Mouse (Mus musculus) spleen, postnatal 4 days (tissue): Measurements from ENCODE around the gene Cd37.

Experiments
- DNase-seq, 2 experiments: peaks; one replicate each; pipeline ENCODE4 v3.0.0; 2022; ENCODE audit warnings: low spot score in 2 of 2

Cd37 gene

GRCm38 (mm10) chr7:45234922-45235571, 3.9 kb downstream of the Cd37 start:
- no peak for DNase-seq

GRCm38 (mm10) chr7:45234333-45234841, 4.5 kb downstream of the Cd37 start:
- no peak for DNase-seq

- no peak for DNase-seq
Observed at GRCm38 (mm10) chr7:45233580-45234332, 5.2 kb downstream of the Cd37 start.

GRCm38 (mm10) chr7:45232716-45233465, 6.0 kb downstream of the Cd37 start:
- DNase-seq = no peak

- no peak for DNase-seq
Observed at GRCm38 (mm10) chr7:45231941-45232340, 7.0 kb downstream of the Cd37 start.

- DNase-seq = no peak
Observed at GRCm38 (mm10) chr7:45231192-45231591, 7.7 kb downstream of the Cd37 start.

GRCm38 (mm10) chr7:45229459-45230203, 9.3 kb downstream of the Cd37 start:
- DNase-seq = peak; percentile 42 to 65

GRCm38 (mm10) chr7:45229046-45229445, 9.9 kb downstream of the Cd37 start:
- no peak for DNase-seq

- DNase-seq = peak in 1 of 2 experiments; percentile 59
Observed at GRCm38 (mm10) chr7:45228548-45228947, 10.4 kb downstream of the Cd37 start.

- no peak for DNase-seq
Observed at GRCm38 (mm10) chr7:45226421-45226820, 12.5 kb downstream of the Cd37 start.

GRCm38 (mm10) chr7:45224826-45225225, 14.1 kb downstream of the Cd37 start:
- DNase-seq = no peak

GRCm38 (mm10) chr7:45221680-45222079, 17.2 kb downstream of the Cd37 start:
- DNase-seq = no peak

GRCm38 (mm10) chr7:45216442-45217183, 22.3 kb downstream of the Cd37 start:
- no peak for DNase-seq

GRCm38 (mm10) chr7:45215673-45216441, 23.1 kb downstream of the Cd37 start, which contains the start of gene Tead2:
Gene Tead2 (plus strand): TSS chr7:45215753.
- no peak for DNase-seq

GRCm38 (mm10) chr7:45213708-45214107, 25.2 kb downstream of the Cd37 start:
- no peak for DNase-seq

- no peak for DNase-seq
Observed at GRCm38 (mm10) chr7:45212356-45212755, 26.6 kb downstream of the Cd37 start.

- DNase-seq = no peak
Observed at GRCm38 (mm10) chr7:45211851-45212251, 27.1 kb downstream of the Cd37 start, which contains the start of gene Dkkl1. Gene Dkkl1 (minus strand): TSS chr7:45212147.

GRCm38 (mm10) chr7:45211070-45211469, 27.8 kb downstream of the Cd37 start:
- DNase-seq = no peak

GRCm38 (mm10) chr7:45208260-45208659, 30.7 kb downstream of the Cd37 start:
- no peak for DNase-seq
